Mouse (Mus musculus) megakaryocyte, embryonic 14.5 days (primary cell): ENCODE data around the gene Fam216a.

Experiments
- FLI1 ChIP-seq: IDR thresholded peaks from 2 replicates; pipeline ENCODE4 v1.6.1; 2012; ENCODE audit warnings: low read length, inconsistent platforms, mixed read lengths
- GATA1 ChIP-seq: IDR thresholded peaks from 3 replicates; pipeline ENCODE4 v1.6.1; 2012; ENCODE audit warnings: mixed read lengths, low read length, inconsistent platforms, borderline replicate concordance

- TF ChIP-seq GATA1, result no peak
- TF ChIP-seq FLI1, result no peak
These were observed 47.3 kb downstream of the Fam216a start for GRCm38 (mm10) chr5:122324608-122325431.
